Mouse (Mus musculus): ENCODE results near the gene Ice1. TPM values are rescaled to one million over a fixed set of nuclear protein-coding genes. Genes with fewer than 3 reads are reported as not detected.

Gene Ice1
- polyA plus RNA-seq, 1 experiment, result 35.7 TPM

DNA sequence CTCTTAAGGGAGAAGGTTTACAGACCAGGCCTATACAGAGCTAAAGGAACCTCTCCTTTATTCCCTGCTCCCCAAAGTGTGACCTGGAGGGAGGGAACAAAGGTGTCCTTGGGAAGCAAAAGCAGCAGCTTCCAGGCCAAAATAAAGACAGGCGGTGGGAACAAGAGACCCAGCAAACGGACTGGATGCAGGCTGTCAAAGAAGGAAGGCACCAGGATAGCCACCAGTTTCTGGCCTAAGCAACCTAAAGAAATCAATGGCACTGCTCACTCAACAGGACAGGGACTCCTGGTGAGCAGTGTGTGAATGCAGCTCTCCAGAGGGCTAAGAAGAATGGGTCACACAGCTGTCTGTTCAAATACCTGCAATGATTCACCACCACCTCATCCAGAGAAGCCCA lies 1.8 kb downstream of the Ice1 start:
- no peak for TF ChIP-seq CTCF (IDR thresholded peaks at IDR 0.05; ENCODE audit: borderline replicate concordance, control insufficient read depth, extremely low read depth, insufficient read depth, low read length, poor library complexity)
- TF ChIP-seq POLR2A (IDR thresholded peaks at IDR 0.05; ENCODE audit: control insufficient read depth, extremely low read depth, insufficient read depth, low read length, poor library complexity), result no peak
- Histone ChIP-seq H3K36me3 (ENCODE audit: control insufficient read depth, insufficient read depth, low read length) (no peaks in the 10 kb centered on the region), H3K27ac (ENCODE audit: control insufficient read depth, insufficient read depth, low read length) (no peak overlapping the region), H3K4me1 (replicated peaks; ENCODE audit: control insufficient read depth, insufficient read depth, low read length) (peaks cover 8% of the 10 kb centered on the region), H3K4me3 (ENCODE audit: control insufficient read depth, insufficient read depth, low read length) (no peak overlapping the region), H3K27me3 (ENCODE audit: control insufficient read depth, insufficient read depth, low read length) (no peaks in the 10 kb centered on the region)
- no peak for DNase-seq
- WGBS, result 93% methylated on average over 2 of the region's 2 CpGs

DNA sequence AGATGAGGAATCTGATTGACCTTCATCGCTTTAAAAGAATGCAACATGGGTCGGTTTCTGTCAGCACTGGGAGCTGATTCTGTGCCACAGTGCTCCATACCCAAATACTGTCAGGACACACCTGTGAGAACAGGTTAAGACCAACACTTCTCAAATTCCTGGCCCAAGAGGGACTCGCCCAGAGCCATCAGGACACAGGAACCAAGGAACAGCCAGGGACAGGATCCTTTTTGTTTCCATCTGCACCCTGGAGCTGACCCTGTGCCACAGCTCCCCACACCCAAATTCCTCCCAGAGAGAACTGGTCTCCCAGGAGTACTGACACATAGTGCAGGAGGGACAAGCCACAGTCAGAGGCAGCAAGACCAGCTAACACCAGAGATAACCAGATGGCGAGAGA lies 11.0 kb downstream of the Ice1 start:
- DNase-seq, result no peak
- no peak overlapping the region for H3K27ac ChIP-seq (ENCODE audit: control insufficient read depth, insufficient read depth, low read length)
- no peaks in the 10 kb centered on the region for H3K4me1 ChIP-seq (replicated peaks; ENCODE audit: control insufficient read depth, insufficient read depth, low read length)
- TF ChIP-seq CTCF (IDR thresholded peaks at IDR 0.05; ENCODE audit: borderline replicate concordance, control insufficient read depth, extremely low read depth, insufficient read depth, low read length, poor library complexity) (no peak), POLR2A (IDR thresholded peaks at IDR 0.05; ENCODE audit: control insufficient read depth, extremely low read depth, insufficient read depth, low read length, poor library complexity) (no peak)
- WGBS, result 94% methylated on average over 4 of the region's 4 CpGs
- H3K27me3 ChIP-seq (ENCODE audit: control insufficient read depth, insufficient read depth, low read length), result no peaks in the 10 kb centered on the region
- H3K4me3 ChIP-seq (ENCODE audit: control insufficient read depth, insufficient read depth, low read length), result no peak overlapping the region
- no peaks in the 10 kb centered on the region for H3K36me3 ChIP-seq (ENCODE audit: control insufficient read depth, insufficient read depth, low read length)

DNA sequence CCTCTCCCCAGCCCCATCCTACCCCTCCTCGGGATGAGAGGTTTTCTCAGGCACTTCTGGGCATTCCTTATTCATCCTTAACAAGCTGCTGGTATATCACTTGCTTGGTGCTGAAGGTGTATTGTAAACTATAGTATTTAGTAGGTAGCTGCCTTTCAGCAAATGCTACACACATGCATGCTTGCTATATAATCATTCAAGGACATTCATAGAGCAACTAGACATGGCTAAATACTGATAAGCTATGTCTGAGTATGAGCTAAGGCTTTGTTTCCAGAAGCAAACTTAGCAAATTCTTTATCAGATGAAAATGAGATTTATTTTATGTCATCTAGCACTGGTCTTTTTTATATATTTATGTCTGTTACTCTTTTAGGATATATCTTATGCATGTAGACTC lies 11.8 kb downstream of the Ice1 start:
- Histone ChIP-seq H3K4me1 (replicated peaks; ENCODE audit: control insufficient read depth, insufficient read depth, low read length) (no peaks in the 10 kb centered on the region), H3K36me3 (ENCODE audit: control insufficient read depth, insufficient read depth, low read length) (no peaks in the 10 kb centered on the region), H3K27me3 (ENCODE audit: control insufficient read depth, insufficient read depth, low read length) (no peaks in the 10 kb centered on the region), H3K27ac (ENCODE audit: control insufficient read depth, insufficient read depth, low read length) (no peak overlapping the region), H3K4me3 (ENCODE audit: control insufficient read depth, insufficient read depth, low read length) (no peak overlapping the region)
- no peak for DNase-seq
- TF ChIP-seq CTCF (IDR thresholded peaks at IDR 0.05; ENCODE audit: borderline replicate concordance, control insufficient read depth, extremely low read depth, insufficient read depth, low read length, poor library complexity), result no peak
- TF ChIP-seq POLR2A (IDR thresholded peaks at IDR 0.05; ENCODE audit: control insufficient read depth, extremely low read depth, insufficient read depth, low read length, poor library complexity), result no peak
- 89% methylated on average over 1 of the region's 1 CpGs for WGBS

DNA sequence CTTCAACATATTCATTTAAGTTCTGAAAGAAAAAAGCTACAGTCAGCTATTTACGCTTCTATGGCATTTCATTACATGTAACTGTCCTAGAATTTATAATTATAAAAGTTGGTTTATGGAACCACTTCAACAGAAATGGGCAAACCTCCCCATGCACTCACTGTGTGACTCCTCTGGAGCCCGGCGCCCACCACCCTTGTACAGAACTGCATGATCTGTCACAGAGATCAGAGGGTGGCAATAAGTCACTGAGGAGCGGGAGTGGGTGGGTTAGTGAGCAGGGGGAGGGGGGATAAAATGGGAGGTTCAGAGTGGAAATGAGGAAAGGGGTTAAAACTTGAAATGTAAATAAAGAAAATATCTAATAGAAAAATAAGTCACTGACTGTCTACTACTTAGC lies 13.0 kb downstream of the Ice1 start:
- WGBS, result 97% methylated on average over 4 of the region's 4 CpGs
- no peaks in the 10 kb centered on the region for H3K27me3 ChIP-seq (ENCODE audit: control insufficient read depth, insufficient read depth, low read length)
- H3K27ac ChIP-seq (ENCODE audit: control insufficient read depth, insufficient read depth, low read length), result no peak overlapping the region
- TF ChIP-seq CTCF (IDR thresholded peaks at IDR 0.05; ENCODE audit: borderline replicate concordance, control insufficient read depth, extremely low read depth, insufficient read depth, low read length, poor library complexity), result no peak
- TF ChIP-seq POLR2A (IDR thresholded peaks at IDR 0.05; ENCODE audit: control insufficient read depth, extremely low read depth, insufficient read depth, low read length, poor library complexity), result no peak
- H3K4me1 ChIP-seq (replicated peaks; ENCODE audit: control insufficient read depth, insufficient read depth, low read length), result no peaks in the 10 kb centered on the region
- H3K36me3 ChIP-seq (ENCODE audit: control insufficient read depth, insufficient read depth, low read length), result no peaks in the 10 kb centered on the region; the same call in none of the 2 replicates
- H3K4me3 ChIP-seq (ENCODE audit: control insufficient read depth, insufficient read depth, low read length), result no peak overlapping the region
- DNase-seq, result no peak

DNA sequence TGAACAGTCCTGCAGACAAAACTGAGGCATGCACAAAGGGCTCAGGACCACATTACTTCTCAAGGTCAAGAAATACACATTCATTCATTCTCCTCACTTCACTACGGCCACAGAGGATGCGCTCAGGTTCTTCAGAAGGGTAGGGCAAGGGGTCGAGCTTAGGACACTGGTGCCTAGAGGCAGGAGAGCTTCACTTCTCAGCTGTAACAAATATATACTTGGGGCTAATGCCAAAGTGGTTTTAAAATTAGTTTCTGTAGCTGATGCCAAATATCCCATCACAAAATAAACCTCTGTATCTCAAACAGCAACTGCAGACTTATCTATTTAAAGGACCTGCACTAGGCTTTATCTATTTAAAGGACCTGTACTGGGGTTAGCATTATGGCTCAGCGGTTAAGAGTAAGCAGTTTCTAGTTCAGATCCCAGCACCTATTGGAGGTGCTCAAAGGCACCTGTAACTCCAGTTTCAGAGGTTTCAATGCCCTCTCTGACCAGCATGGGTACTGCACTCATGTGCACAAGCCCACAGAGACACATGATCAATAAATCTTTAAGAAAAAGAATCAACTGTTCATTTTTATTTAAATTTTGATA lies 14.9 kb downstream of the Ice1 start:
- Histone ChIP-seq H3K4me3 (ENCODE audit: control insufficient read depth, insufficient read depth, low read length) (no peak overlapping the region), H3K27ac (ENCODE audit: control insufficient read depth, insufficient read depth, low read length) (no peak overlapping the region), H3K4me1 (replicated peaks; ENCODE audit: control insufficient read depth, insufficient read depth, low read length) (no peaks in the 10 kb centered on the region), H3K36me3 (ENCODE audit: control insufficient read depth, insufficient read depth, low read length) (peaks cover 13% of the 10 kb centered on the region), H3K27me3 (ENCODE audit: control insufficient read depth, insufficient read depth, low read length) (no peaks in the 10 kb centered on the region)
- no peak for DNase-seq
- 97% methylated on average over 4 of the region's 4 CpGs for WGBS
- no peak for TF ChIP-seq POLR2A (IDR thresholded peaks at IDR 0.05; ENCODE audit: control insufficient read depth, extremely low read depth, insufficient read depth, low read length, poor library complexity)

DNA sequence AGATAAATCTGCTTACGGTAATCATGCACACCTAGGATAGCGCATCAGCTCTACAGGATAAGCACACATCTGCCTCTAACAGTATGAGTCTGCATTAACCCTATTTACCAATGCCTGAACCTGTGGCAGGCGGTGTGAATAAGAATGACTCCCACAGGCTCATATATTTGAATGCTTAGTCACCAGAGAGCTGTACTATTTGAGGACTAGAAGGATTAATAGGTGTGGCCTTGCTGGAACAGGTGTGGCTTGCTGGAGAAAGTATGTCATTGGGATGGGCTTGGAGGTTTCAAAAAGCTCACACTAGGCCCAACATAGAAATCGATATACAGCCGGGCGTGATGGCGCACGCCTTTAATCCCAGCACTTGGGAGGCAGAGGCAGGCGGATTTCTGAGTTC lies 15.9 kb downstream of the Ice1 start:
- Histone ChIP-seq H3K27me3 (ENCODE audit: control insufficient read depth, insufficient read depth, low read length) (no peaks in the 10 kb centered on the region), H3K4me3 (ENCODE audit: control insufficient read depth, insufficient read depth, low read length) (no peak overlapping the region), H3K4me1 (replicated peaks; ENCODE audit: control insufficient read depth, insufficient read depth, low read length) (no peaks in the 10 kb centered on the region), H3K36me3 (ENCODE audit: control insufficient read depth, insufficient read depth, low read length) (peaks cover 15% of the 10 kb centered on the region), H3K27ac (ENCODE audit: control insufficient read depth, insufficient read depth, low read length) (no peak overlapping the region)
- DNase-seq, result no peak
- TF ChIP-seq CTCF (IDR thresholded peaks at IDR 0.05; ENCODE audit: borderline replicate concordance, control insufficient read depth, extremely low read depth, insufficient read depth, low read length, poor library complexity) (no peak), POLR2A (IDR thresholded peaks at IDR 0.05; ENCODE audit: control insufficient read depth, extremely low read depth, insufficient read depth, low read length, poor library complexity) (no peak)
- 96% methylated on average over 9 of the region's 9 CpGs for WGBS

DNA sequence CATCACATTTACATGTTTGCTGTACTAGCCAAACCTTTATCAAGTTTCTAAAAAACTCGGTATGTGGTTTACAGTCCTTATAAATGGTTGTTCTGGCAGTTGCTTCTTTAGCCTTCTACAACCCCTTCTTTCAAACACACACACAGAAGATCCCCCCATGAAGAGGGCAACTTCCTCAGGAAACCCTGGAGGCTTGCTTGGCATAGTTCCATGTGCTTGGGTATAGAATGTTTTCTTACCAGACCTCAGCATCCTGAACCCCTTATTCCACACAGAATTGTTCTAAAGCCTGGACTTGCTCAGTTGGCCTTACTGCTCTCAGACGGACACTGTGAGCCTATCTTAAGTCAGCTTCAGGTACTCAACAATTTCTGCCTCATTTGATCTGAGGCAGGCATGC lies 24.6 kb downstream of the Ice1 start:
- H3K4me1 ChIP-seq (replicated peaks; ENCODE audit: control insufficient read depth, insufficient read depth, low read length), result no peaks in the 10 kb centered on the region
- no peak for DNase-seq
- H3K4me3 ChIP-seq (ENCODE audit: control insufficient read depth, insufficient read depth, low read length), result no peak overlapping the region
- 51% methylated on average over 2 of the region's 2 CpGs for WGBS
- H3K27ac ChIP-seq (ENCODE audit: control insufficient read depth, insufficient read depth, low read length), result no peak overlapping the region
- peaks cover 26% of the 10 kb centered on the region for H3K36me3 ChIP-seq (ENCODE audit: control insufficient read depth, insufficient read depth, low read length)
- TF ChIP-seq POLR2A (IDR thresholded peaks at IDR 0.05; ENCODE audit: control insufficient read depth, extremely low read depth, insufficient read depth, low read length, poor library complexity), result no peak
- TF ChIP-seq CTCF (IDR thresholded peaks at IDR 0.05; ENCODE audit: borderline replicate concordance, control insufficient read depth, extremely low read depth, insufficient read depth, low read length, poor library complexity), result no peak
- H3K27me3 ChIP-seq (ENCODE audit: control insufficient read depth, insufficient read depth, low read length), result no peaks in the 10 kb centered on the region
